Mouse (Mus musculus) embryonic facial prominence, embryonic 14.5 days (tissue): Measurements from ENCODE around the gene Slc39a8. TPM values are rescaled to one million over a fixed set of nuclear protein-coding genes. Genes with fewer than 3 reads are reported as not detected.
A peak's percentile ranks its signal among the peaks of the same experiment; 100 is the strongest.

Experiments
- ATAC-seq: fragments of 200-750 bp; cut with Nextera tagmentation; 2 replicates; pipeline ENCODE4 v1.8.0; 2017; ENCODE audit warnings: low read depth, moderate number of reproducible peaks, moderate TSS enrichment
- DNase-seq: peaks from one replicate; pipeline ENCODE4 v3.0.0-alpha.2; 2015; ENCODE audit warnings: low spot score
- H3K27ac ChIP-seq: fragments of 300-500 bp; sonication (generic); replicated peaks from 2 replicates; pipeline ENCODE4 v1.5.1; 2014; ENCODE audit warnings: low read depth, mild to moderate bottlenecking, low read length, moderate library complexity
- H3K27me3 ChIP-seq: fragments of 300-500 bp; sonication (generic); replicated peaks from 2 replicates; pipeline ENCODE4 v1.6.1; 2014; ENCODE audit warnings: low read length; ENCODE audit not compliant: control insufficient read depth, insufficient read depth
- H3K36me3 ChIP-seq: fragments of 300-500 bp; sonication (generic); 2 replicates; pipeline ENCODE4 v1.6.1; 2014; ENCODE audit warnings: low read length, mixed read lengths; ENCODE audit not compliant: control insufficient read depth, insufficient read depth
- H3K4me1 ChIP-seq: fragments of 300-500 bp; sonication (generic); 2 replicates; pipeline ENCODE4 v1.6.1; 2014; ENCODE audit warnings: antibody characterized with exemption, low read length; ENCODE audit not compliant: control insufficient read depth, insufficient read depth
- H3K4me2 ChIP-seq: fragments of 300-500 bp; sonication (generic); 2 replicates; pipeline ENCODE4 v1.6.1; 2014; ENCODE audit warnings: low read depth, mild to moderate bottlenecking, low read length, moderate library complexity, mixed read lengths
- H3K4me3 ChIP-seq: fragments of 300-500 bp; sonication (generic); 2 replicates; pipeline ENCODE4 v1.5.1; 2014; ENCODE audit warnings: low read depth, mild to moderate bottlenecking, low read length
- H3K9ac ChIP-seq: fragments of 300-500 bp; sonication (generic); 2 replicates; pipeline ENCODE4 v1.6.1; 2014; ENCODE audit warnings: low read depth, mild to moderate bottlenecking, low read length, moderate library complexity, mixed read lengths
- H3K9me3 ChIP-seq: fragments of 300-500 bp; sonication (generic); 2 replicates; pipeline ENCODE4 v1.6.1; 2016; ENCODE audit warnings: low read length; ENCODE audit not compliant: control insufficient read depth
- WGBS: fragments of 180-500 bp; shearing (Covaris S2); extraction: QIAGEN DNeasy Blood & Tissue Kit; methylation state at CpG from one replicate; pipeline ENCODE4 v1.1.7; 2014; 5-methylcytosine and 5-hydroxymethylcytosine counted together
- polyA plus RNA-seq: library from polyadenylated mRNA; unstranded; fragments of >200 nt; fragmentation: Nextera tagmentation; extraction: Ambion mirVana; gene quantifications from 2 replicates; pipeline ENCODE4 v1.2.1, GENCODE M21; 2014

Slc39a8 gene
- polyA plus RNA-seq, 1 experiment from 2014 or later = 6.4 TPM

DNA sequence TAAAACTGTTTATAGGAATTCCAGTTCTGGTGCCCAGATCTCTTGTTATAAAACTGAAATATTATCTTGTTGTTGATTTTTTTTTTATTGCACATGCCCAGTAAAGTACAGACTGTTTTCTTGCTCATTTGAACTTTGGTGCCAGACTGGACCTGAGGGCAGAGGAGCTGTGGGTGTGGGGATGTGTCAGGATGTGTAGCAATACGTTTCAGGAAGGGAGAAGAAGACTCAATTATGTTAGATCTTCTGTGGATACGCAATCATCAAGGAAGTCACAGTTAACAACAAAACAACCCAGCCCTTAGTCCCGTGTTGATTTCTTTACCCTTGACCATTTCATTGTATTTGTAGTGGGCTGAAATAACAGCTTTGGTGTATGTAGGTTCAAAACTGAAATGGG lies 81.9 kb downstream of the Slc39a8 start:
- Histone ChIP-seq H3K9ac (no peak overlapping the region), H3K4me2 (no peak overlapping the region), H3K4me1 (no peaks in the 10 kb centered on the region), H3K9me3 (no peaks in the 10 kb centered on the region), H3K36me3 (no peaks in the 10 kb centered on the region), H3K4me3 (no peak overlapping the region), H3K27ac (no peak overlapping the region), H3K27me3 (no peaks in the 10 kb centered on the region)
- 62% methylated on average over 3 of the region's 3 CpGs for WGBS
- no peak for ATAC-seq
- no peak for DNase-seq

DNA sequence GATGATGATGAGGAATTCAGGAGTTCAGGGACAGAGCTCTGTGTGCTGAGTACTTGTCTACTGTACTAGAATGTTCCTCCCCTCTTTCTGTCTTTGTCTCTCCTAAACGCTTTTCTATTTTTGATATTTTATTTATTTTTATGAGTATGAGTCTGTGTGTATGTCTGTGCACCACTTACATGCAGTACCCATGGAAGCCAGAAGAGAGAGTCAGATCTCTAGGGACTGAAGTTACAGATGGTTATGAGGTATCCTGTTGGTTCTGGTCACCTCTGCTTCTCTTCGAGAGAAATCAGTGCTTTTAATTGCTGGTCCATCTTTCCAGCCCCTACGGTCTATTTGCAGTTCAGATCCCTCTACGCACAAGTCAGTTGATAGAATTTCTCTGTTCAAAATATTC lies 90.9 kb downstream of the Slc39a8 start:
- Histone ChIP-seq H3K4me1 (no peaks in the 10 kb centered on the region), H3K4me2 (no peak overlapping the region), H3K36me3 (no peaks in the 10 kb centered on the region), H3K27ac (no peak overlapping the region), H3K4me3 (no peak overlapping the region), H3K27me3 (no peaks in the 10 kb centered on the region), H3K9me3 (no peaks in the 10 kb centered on the region), H3K9ac (no peak overlapping the region)
- DNase-seq = no peak
- 88% methylated on average over 4 of the region's 4 CpGs for WGBS
- ATAC-seq = no peak

DNA sequence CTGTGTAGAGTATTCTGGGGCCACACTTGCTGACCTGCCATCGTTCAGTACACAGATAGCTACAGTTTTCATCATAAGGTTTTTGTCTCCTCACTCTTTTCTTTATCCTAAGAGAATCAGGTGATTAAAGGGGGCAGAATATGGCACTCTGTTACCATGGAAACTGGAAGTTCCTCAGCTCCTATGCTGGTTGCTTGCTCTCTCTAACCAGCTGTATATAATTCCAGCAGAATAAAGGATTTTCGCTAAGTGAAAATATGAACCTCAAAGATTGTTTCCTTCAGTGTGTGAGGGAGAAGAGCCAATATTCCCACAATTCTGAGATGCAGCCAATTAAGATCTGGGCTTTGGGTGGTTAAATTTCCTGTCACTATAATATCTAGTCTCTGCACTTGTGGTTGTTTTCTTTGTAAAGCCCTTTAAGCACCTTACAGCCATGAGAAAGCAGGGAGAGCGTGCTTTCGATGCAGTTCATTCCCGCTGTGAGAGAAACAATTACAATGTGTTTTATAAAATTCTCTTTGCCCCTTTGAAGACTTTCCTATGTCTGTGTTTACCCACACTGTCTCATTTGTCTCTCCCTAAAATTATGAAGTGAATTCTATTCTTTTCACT lies 93.6 kb downstream of the Slc39a8 start:
- Histone ChIP-seq H3K36me3 (no peaks in the 10 kb centered on the region), H3K27ac (no peak overlapping the region), H3K4me1 (no peaks in the 10 kb centered on the region), H3K9me3 (no peaks in the 10 kb centered on the region), H3K27me3 (no peaks in the 10 kb centered on the region), H3K9ac (no peak overlapping the region), H3K4me3 (no peak overlapping the region), H3K4me2 (no peak overlapping the region)
- DNase-seq (no peak), ATAC-seq (no peak)
- 62% methylated on average over 5 of the region's 5 CpGs for WGBS

DNA sequence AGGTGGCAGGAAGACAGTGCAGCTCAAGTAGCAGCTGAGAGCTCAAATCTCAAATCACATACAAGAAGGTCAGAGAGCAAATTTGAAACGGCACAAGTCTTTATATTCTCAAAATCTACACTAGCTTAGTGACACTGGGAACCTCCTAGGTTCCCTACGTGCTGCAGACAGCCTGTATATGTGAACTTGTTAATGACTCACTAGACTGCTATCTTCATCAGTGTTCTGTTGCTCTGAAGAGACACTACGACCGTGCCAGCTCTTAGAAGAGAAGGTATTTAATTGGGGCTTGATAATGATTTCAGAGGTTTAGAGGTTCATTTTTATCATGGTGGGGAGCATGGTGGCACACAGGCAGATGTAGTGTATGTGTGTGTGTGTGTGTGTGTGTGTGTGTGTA lies 94.2 kb downstream of the Slc39a8 start:
- no peak for ATAC-seq

DNA sequence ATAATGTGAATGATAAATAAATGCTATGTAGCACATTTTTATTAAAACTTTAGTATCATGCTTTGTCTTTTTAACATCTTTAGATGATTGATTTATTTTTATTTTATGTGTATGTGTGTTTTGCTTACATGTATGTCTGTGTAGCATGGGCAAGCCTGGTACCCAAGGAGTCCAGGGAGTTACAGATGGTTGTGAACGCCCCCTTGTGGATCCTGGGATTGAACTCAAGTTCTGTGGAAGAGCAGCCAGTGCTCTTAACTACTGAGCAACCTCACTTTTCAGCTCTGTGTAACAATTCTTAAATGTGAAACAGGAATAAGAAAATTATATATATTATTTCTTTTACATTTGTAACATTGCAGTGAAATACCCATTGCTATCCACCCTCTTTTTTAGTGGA lies 101.7 kb downstream of the Slc39a8 start:
- Histone ChIP-seq H3K4me3 (no peak overlapping the region), H3K9ac (no peak overlapping the region), H3K27ac (no peak overlapping the region), H3K4me2 (no peak overlapping the region), H3K9me3 (no peaks in the 10 kb centered on the region), H3K27me3 (no peaks in the 10 kb centered on the region), H3K4me1 (no peaks in the 10 kb centered on the region), H3K36me3 (no peaks in the 10 kb centered on the region)
- no peak for DNase-seq
- no peak for ATAC-seq
- 40% methylated on average over 1 of the region's 1 CpGs for WGBS

More for the DNA sequence above, 94.2 kb downstream of the Slc39a8 start:
- no peak overlapping the region for H3K27ac ChIP-seq
- no peak for DNase-seq
- H3K4me3 ChIP-seq = no peak overlapping the region
- no peaks in the 10 kb centered on the region for H3K27me3 ChIP-seq
- 71% methylated on average over 4 of the region's 4 CpGs for WGBS
- H3K9ac ChIP-seq = no peak overlapping the region
- no peak overlapping the region for H3K4me2 ChIP-seq
- no peaks in the 10 kb centered on the region for H3K4me1 ChIP-seq
- H3K36me3 ChIP-seq = no peaks in the 10 kb centered on the region
- no peaks in the 10 kb centered on the region for H3K9me3 ChIP-seq

DNA sequence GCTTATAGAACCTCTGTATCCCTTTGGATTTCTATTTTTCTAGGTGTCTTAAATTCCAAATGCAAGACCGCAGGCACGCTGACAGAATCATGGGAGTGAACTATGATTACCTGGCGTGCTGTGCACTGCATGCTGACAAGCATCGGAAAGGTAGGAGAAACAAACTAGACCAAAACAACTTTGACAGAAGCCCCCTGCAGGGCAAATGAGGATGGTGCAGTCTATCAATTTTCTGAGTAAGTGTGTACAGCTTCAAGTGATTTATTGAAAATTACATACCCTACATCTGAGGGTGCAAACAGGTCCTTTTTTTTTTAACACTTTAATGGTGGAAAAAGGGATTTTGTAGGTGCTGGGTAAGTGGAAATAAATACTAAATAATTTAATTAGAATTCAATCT lies 103.1 kb downstream of the Slc39a8 start:
- H3K9ac ChIP-seq = no peak overlapping the region
- H3K36me3 ChIP-seq = no peaks in the 10 kb centered on the region
- H3K4me1 ChIP-seq = no peaks in the 10 kb centered on the region
- ATAC-seq (no peak), DNase-seq (no peak)
- no peaks in the 10 kb centered on the region for H3K9me3 ChIP-seq
- no peak overlapping the region for H3K4me3 ChIP-seq
- no peak overlapping the region for H3K27ac ChIP-seq
- no peak overlapping the region for H3K4me2 ChIP-seq
- no peaks in the 10 kb centered on the region for H3K27me3 ChIP-seq
- 78% methylated on average over 4 of the region's 4 CpGs for WGBS

DNA sequence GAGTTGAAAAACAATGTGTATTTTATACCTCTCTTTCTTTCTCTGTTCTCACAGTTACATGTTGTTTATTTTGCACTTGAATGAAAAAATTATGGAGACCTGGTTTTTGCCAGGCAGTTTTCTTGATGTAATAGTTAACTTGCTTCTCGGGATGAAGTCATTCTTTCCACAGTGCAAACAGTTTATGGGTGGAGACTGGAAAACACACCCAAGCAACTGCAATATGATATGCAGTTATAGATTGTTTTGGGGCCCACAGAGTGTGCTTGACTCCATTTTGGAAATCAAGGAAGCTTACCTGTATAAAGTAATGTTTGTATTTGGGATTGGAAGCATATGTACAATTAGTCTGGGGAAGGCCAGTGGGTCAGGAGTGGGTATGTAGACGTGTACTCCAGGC lies 112.4 kb downstream of the Slc39a8 start:
- DNase-seq (peak; percentile 27), ATAC-seq (no peak)
- Histone ChIP-seq H3K4me1 (no peaks in the 10 kb centered on the region), H3K36me3 (no peaks in the 10 kb centered on the region), H3K4me3 (no peak overlapping the region), H3K4me2 (no peak overlapping the region), H3K27ac (no peak overlapping the region), H3K27me3 (no peaks in the 10 kb centered on the region), H3K9ac (no peak overlapping the region), H3K9me3 (no peaks in the 10 kb centered on the region)
- 47% methylated on average over 2 of the region's 2 CpGs for WGBS

Other genes with a start within 250 kb of the Slc39a8 start
- 25.4 and 26.0 TPM in 2 replicates for gene Nfkb1, start 133.7 kb upstream of the Slc39a8 start, polyA plus RNA-seq